Mouse (Mus musculus): ENCODE results near the gene Sorcs1.

Gene Sorcs1

GRCm38 (mm10) chr19:50422928-50423327, 255.5 kb downstream of the Sorcs1 start:
- no peak for DNase-seq (ENCODE audit: low read depth, low spot score)

- no peak for DNase-seq (ENCODE audit: low read depth, low spot score)
Observed at GRCm38 (mm10) chr19:50418962-50419720, 259.3 kb downstream of the Sorcs1 start.

GRCm38 (mm10) chr19:50410561-50410960, 267.9 kb downstream of the Sorcs1 start:
- DNase-seq (ENCODE audit: low read depth, low spot score), result no peak

GRCm38 (mm10) chr19:50398341-50398740, 280.1 kb downstream of the Sorcs1 start:
- no peak for DNase-seq (ENCODE audit: low read depth, low spot score)

- DNase-seq (ENCODE audit: low read depth, low spot score), result no peak
Observed at GRCm38 (mm10) chr19:50395731-50396130, 282.7 kb downstream of the Sorcs1 start.

GRCm38 (mm10) chr19:50394101-50394500, 284.3 kb downstream of the Sorcs1 start:
- no peak for DNase-seq (ENCODE audit: low read depth, low spot score)

- no peak for DNase-seq (ENCODE audit: low read depth, low spot score)
Observed at GRCm38 (mm10) chr19:50389925-50390552, 288.4 kb downstream of the Sorcs1 start.

GRCm38 (mm10) chr19:50378901-50379300, 299.5 kb downstream of the Sorcs1 start:
- DNase-seq (ENCODE audit: low read depth, low spot score), result no peak

- no peak for DNase-seq (ENCODE audit: low read depth, low spot score)
Observed at GRCm38 (mm10) chr19:50374751-50375150, 303.7 kb downstream of the Sorcs1 start.

GRCm38 (mm10) chr19:50366446-50366845, 312.0 kb downstream of the Sorcs1 start:
- DNase-seq (ENCODE audit: low read depth, low spot score), result no peak

- DNase-seq (ENCODE audit: low read depth, low spot score), result no peak
Observed at GRCm38 (mm10) chr19:50362655-50363500, 315.6 kb downstream of the Sorcs1 start.

- DNase-seq (ENCODE audit: low read depth, low spot score), result no peak
Observed at GRCm38 (mm10) chr19:50358561-50358960, 319.9 kb downstream of the Sorcs1 start.

GRCm38 (mm10) chr19:50339211-50339610, 339.2 kb downstream of the Sorcs1 start:
- no peak for DNase-seq (ENCODE audit: low read depth, low spot score)

GRCm38 (mm10) chr19:50336751-50337150, 341.7 kb downstream of the Sorcs1 start:
- no peak for DNase-seq (ENCODE audit: low read depth, low spot score)

GRCm38 (mm10) chr19:50331136-50331535, 347.3 kb downstream of the Sorcs1 start:
- DNase-seq (ENCODE audit: low read depth, low spot score), result no peak

GRCm38 (mm10) chr19:50327804-50328203, 350.6 kb downstream of the Sorcs1 start:
- no peak for DNase-seq (ENCODE audit: low read depth, low spot score)

GRCm38 (mm10) chr19:50326151-50326550, 352.3 kb downstream of the Sorcs1 start:
- DNase-seq (ENCODE audit: low read depth, low spot score), result no peak

GRCm38 (mm10) chr19:50325686-50326085, 352.8 kb downstream of the Sorcs1 start:
- no peak for DNase-seq (ENCODE audit: low read depth, low spot score)

- no peak for DNase-seq (ENCODE audit: low read depth, low spot score)
Observed at GRCm38 (mm10) chr19:50307046-50307445, 371.4 kb downstream of the Sorcs1 start.

- DNase-seq (ENCODE audit: low read depth, low spot score), result no peak
Observed at GRCm38 (mm10) chr19:50294205-50294604, 384.2 kb downstream of the Sorcs1 start.

- peak; percentile 19 for DNase-seq (ENCODE audit: low read depth, low spot score)
Observed at GRCm38 (mm10) chr19:50264450-50264849, 414.0 kb downstream of the Sorcs1 start.

- peak; percentile 47 for DNase-seq (ENCODE audit: low read depth, low spot score)
Observed at GRCm38 (mm10) chr19:50258718-50259413, 419.6 kb downstream of the Sorcs1 start.
